Mouse (Mus musculus) liver, embryonic 11.5 days (tissue): ENCODE results near the gene Slc37a1. TPM values are rescaled to one million over a fixed set of nuclear protein-coding genes. Genes with fewer than 3 reads are reported as not detected.

Experiments
- ATAC-seq: fragments of 200-750 bp; cut with Nextera tagmentation; replicated peaks from 2 replicates; pipeline ENCODE4 v1.8.0; 2017; ENCODE audit warnings: moderate number of reproducible peaks, mild to moderate bottlenecking, moderate TSS enrichment, moderate library complexity; ENCODE audit not compliant: low FRiP score
- DNase-seq: peaks from one replicate; pipeline ENCODE4 v3.0.0-alpha.2; 2017; ENCODE audit warnings: low spot score
- H3K27ac ChIP-seq: fragments of 300-500 bp; sonication (generic); 2 replicates; pipeline ENCODE4 v1.5.1; 2014; ENCODE audit warnings: mild to moderate bottlenecking, low read depth, low read length, control low read depth
- H3K27me3 ChIP-seq: fragments of 300-500 bp; sonication (generic); replicated peaks from 2 replicates; pipeline ENCODE4 v1.6.1; 2014; ENCODE audit warnings: low read length, mixed read lengths; ENCODE audit not compliant: control insufficient read depth, insufficient read depth
- H3K36me3 ChIP-seq: fragments of 300-500 bp; sonication (generic); 2 replicates; pipeline ENCODE4 v1.6.1; 2014; ENCODE audit warnings: mild to moderate bottlenecking, low read length, moderate library complexity, mixed read lengths; ENCODE audit not compliant: control insufficient read depth, insufficient read depth
- H3K4me1 ChIP-seq: fragments of 300-500 bp; sonication (generic); replicated peaks from 2 replicates; pipeline ENCODE4 v1.6.1; 2014; ENCODE audit warnings: low read length, mixed read lengths; ENCODE audit not compliant: control insufficient read depth, insufficient read depth
- H3K4me2 ChIP-seq: fragments of 300-500 bp; sonication (generic); 2 replicates; pipeline ENCODE4 v1.6.1; 2014; ENCODE audit warnings: mild to moderate bottlenecking, control low read depth, moderate library complexity
- H3K4me3 ChIP-seq: fragments of 300-500 bp; sonication (generic); 2 replicates; pipeline ENCODE4 v1.5.1; 2014; ENCODE audit warnings: low read depth, low read length, control low read depth
- H3K9ac ChIP-seq: fragments of 300-500 bp; sonication (generic); 2 replicates; pipeline ENCODE4 v1.6.1; 2014; ENCODE audit warnings: low read depth, low read length, control low read depth
- H3K9me3 ChIP-seq: fragments of 300-500 bp; sonication (generic); 2 replicates; pipeline ENCODE4 v1.6.1; 2016; ENCODE audit warnings: low read length, inconsistent platforms, mixed read lengths; ENCODE audit not compliant: control insufficient read depth
- WGBS: fragments of 180-500 bp; shearing (Covaris S2); extraction: QIAGEN DNeasy Blood & Tissue Kit; methylation state at CpG from one replicate; pipeline ENCODE4 v1.1.7; 2014; 5-methylcytosine and 5-hydroxymethylcytosine counted together
- polyA plus RNA-seq: library from polyadenylated mRNA; unstranded; fragments of >200 nt; fragmentation: Nextera tagmentation; extraction: Ambion mirVana; gene quantifications from 2 replicates; pipeline ENCODE4 v1.2.1, GENCODE M21; 2014

The Slc37a1 gene
- polyA plus RNA-seq, 1 experiment from 2014 or later: 7.7 TPM

DNA sequence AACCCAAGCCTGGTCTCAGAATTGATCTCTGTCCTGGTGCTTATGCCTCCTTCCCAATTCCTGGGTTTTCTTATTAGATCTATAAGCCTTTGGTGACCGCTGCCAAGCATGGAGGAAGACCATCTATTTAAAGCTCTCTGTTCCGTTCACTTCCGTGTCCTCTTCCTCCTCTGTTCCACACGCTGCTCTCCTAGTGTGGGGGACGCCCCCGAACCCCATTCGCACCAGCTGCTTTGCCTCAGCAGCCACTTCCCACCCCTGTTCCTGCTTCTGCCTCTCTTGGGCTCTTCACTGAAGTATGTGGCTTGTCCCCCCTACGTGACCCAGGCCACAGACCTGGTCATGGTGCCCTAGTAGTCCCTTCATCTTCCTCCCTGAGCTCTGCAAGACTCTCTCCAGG lies 37.6 kb downstream of the Slc37a1 start:
- WGBS: 89% methylated on average over 8 of the region's 8 CpGs
- Histone ChIP-seq H3K9ac (no peak overlapping the region), H3K36me3 (no peaks in the 10 kb centered on the region), H3K27ac (no peak overlapping the region), H3K4me1 (peaks cover 18% of the 10 kb centered on the region), H3K4me3 (no peak overlapping the region), H3K9me3 (no peaks in the 10 kb centered on the region), H3K4me2 (no peak overlapping the region), H3K27me3 (no peaks in the 10 kb centered on the region)
- ATAC-seq (no peak), DNase-seq (no peak)

DNA sequence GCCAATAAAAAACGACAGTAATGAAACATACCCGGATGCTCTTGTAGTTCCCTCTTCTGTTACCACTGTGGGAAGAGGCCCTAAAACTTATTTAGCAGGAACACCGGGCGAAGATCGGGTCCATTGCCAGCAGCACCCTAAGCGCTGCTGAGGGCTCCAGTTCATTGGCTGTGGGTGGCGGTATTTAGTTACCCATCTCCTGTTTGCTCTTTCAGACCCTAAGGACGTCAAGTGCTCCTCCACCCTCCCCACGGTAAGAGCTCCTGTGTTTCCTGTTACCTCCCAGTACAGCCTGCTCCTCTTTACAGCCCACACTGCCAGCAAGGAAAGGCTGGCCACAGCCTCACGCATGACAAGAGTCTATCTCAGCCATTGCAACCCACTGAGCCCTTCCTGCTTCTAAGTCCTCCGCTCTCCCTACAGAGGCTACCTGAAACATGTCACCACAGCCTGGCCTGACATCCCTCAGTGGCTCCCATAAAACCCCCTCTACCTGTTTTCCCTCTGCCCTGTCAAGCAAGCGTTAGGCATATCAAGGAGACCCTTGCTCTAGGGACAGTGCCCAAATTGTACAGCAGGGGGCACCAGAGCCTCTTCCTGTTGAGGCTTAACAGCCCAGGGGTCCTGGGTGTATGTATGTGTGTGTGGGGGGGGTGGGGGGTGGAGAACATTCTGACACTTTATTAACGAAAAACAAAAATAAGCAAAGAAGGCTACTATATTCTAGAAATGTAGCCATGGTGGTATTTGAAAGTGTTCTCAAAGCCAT lies 39.0 kb downstream of the Slc37a1 start:
- 56% methylated on average over 13 of the region's 13 CpGs for WGBS
- DNase-seq: no peak

DNA sequence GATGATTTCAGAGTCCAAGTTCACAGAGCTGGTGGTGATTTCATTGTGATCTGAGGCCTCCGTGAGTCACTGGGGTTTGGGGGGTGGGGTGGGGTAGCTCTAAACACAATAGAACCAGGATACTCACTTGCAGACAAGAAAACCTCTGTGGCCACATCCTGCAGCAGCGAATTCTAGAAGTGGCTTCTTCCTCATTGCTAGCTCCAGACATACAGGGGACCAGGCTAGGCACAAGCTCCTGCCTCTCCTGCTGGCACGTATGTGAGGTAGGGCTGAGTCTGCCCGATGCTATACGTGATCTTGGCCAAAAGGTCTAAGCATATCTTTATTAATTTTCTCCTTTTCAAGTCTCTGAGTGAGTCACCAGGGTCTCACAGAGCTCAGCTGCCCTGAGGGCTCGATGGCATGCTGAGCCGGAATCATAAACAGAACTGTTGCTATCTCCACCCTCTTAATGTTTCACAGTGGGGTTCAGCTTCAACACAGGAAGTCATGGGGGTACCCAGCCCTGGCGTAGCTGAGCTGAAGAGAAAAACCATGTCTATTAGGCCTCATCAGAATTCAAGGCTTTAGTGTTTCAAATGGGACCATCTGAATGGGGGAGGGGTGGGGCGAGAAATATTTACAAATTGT lies 39.7 kb downstream of the Slc37a1 start:
- no peak overlapping the region for H3K27ac ChIP-seq
- H3K4me2 ChIP-seq: no peak overlapping the region
- no peak overlapping the region for H3K4me3 ChIP-seq
- H3K4me1 ChIP-seq: peaks cover 17% of the 10 kb centered on the region
- H3K36me3 ChIP-seq: no peaks in the 10 kb centered on the region
- ATAC-seq: no peak
- no peaks in the 10 kb centered on the region for H3K27me3 ChIP-seq
- H3K9me3 ChIP-seq: no peaks in the 10 kb centered on the region
- WGBS: 57% methylated on average over 9 of the region's 9 CpGs
- no peak overlapping the region for H3K9ac ChIP-seq
- DNase-seq: no peak

More for the DNA sequence above, 39.0 kb downstream of the Slc37a1 start:
- Histone ChIP-seq H3K4me2 (no peak overlapping the region), H3K36me3 (no peaks in the 10 kb centered on the region), H3K9me3 (no peaks in the 10 kb centered on the region), H3K27me3 (no peaks in the 10 kb centered on the region), H3K4me1 (peaks cover 17% of the 10 kb centered on the region), H3K27ac (no peak overlapping the region), H3K9ac (no peak overlapping the region), H3K4me3 (no peak overlapping the region)
- ATAC-seq: no peak

- H3K9ac ChIP-seq: no peak overlapping the region
Observed at GRCm38 (mm10) chr17:31328466-31328865, 41.9 kb downstream of the Slc37a1 start.

GRCm38 (mm10) chr17:31330622-31331021 lies 44.0 kb downstream of the Slc37a1 start:
- no peaks in the 10 kb centered on the region for H3K36me3 ChIP-seq
- DNase-seq: peak; percentile 55
- H3K9ac ChIP-seq: no peak overlapping the region
- H3K4me3 ChIP-seq: no peak overlapping the region
- H3K27ac ChIP-seq: no peak overlapping the region
- no peaks in the 10 kb centered on the region for H3K9me3 ChIP-seq
- H3K4me2 ChIP-seq: no peak overlapping the region
- H3K27me3 ChIP-seq: no peaks in the 10 kb centered on the region
- 48% methylated on average over 4 of the region's 4 CpGs for WGBS
- H3K4me1 ChIP-seq: peaks cover 6% of the 10 kb centered on the region
- ATAC-seq: no peak

More at GRCm38 (mm10) chr17:31328466-31328865, 41.9 kb downstream of the Slc37a1 start:
- Histone ChIP-seq H3K36me3 (no peaks in the 10 kb centered on the region), H3K9me3 (no peaks in the 10 kb centered on the region), H3K4me3 (no peak overlapping the region), H3K27ac (no peak overlapping the region), H3K4me2 (no peak overlapping the region), H3K27me3 (no peaks in the 10 kb centered on the region), H3K4me1 (peaks cover 17% of the 10 kb centered on the region)
- DNase-seq (no peak), ATAC-seq (no peak)
- 69% methylated on average over 4 of the region's 4 CpGs for WGBS

DNA sequence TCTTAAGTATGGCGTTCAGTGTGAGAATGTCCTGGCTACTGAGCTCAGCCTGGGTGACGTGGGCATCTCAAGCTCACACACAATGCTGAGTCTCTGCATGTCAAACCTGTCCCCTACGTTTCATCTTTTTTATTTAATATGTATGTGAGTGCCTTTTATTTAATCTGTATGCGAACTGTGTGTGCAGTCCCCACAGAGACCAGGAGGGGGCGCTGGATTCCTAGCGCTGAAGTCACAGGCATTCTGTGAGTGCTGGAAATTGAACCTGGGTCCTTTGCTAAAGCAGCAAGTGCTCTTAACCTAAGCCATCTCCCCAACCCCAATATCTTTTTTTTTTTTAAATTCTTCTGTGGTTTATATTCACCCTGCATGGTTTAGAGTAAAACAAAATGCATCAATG lies 44.7 kb downstream of the Slc37a1 start:
- no peak overlapping the region for H3K4me3 ChIP-seq
- 80% methylated on average over 6 of the region's 6 CpGs for WGBS
- no peaks in the 10 kb centered on the region for H3K9me3 ChIP-seq
- H3K4me1 ChIP-seq: peaks cover 3% of the 10 kb centered on the region
- no peak overlapping the region for H3K4me2 ChIP-seq
- H3K27me3 ChIP-seq: no peaks in the 10 kb centered on the region
- H3K9ac ChIP-seq: no peak overlapping the region
- DNase-seq (no peak), ATAC-seq (no peak)
- no peaks in the 10 kb centered on the region for H3K36me3 ChIP-seq
- no peak overlapping the region for H3K27ac ChIP-seq

GRCm38 (mm10) chr17:31331920-31332319 lies 45.3 kb downstream of the Slc37a1 start:
- Histone ChIP-seq H3K36me3 (no peaks in the 10 kb centered on the region), H3K4me3 (no peak overlapping the region), H3K9me3 (no peaks in the 10 kb centered on the region), H3K9ac (no peak overlapping the region), H3K4me2 (no peak overlapping the region), H3K27me3 (no peaks in the 10 kb centered on the region), H3K27ac (no peak overlapping the region), H3K4me1 (no peaks in the 10 kb centered on the region)
- no peak for ATAC-seq
- no peak for DNase-seq
- 71% methylated on average over 3 of the region's 3 CpGs for WGBS

GRCm38 (mm10) chr17:31332333-31332732 lies 45.7 kb downstream of the Slc37a1 start:
- no peaks in the 10 kb centered on the region for H3K9me3 ChIP-seq
- no peak overlapping the region for H3K4me3 ChIP-seq
- H3K27ac ChIP-seq: no peak overlapping the region
- H3K27me3 ChIP-seq: no peaks in the 10 kb centered on the region
- WGBS: 60% methylated on average over 1 of the region's 1 CpGs
- no peaks in the 10 kb centered on the region for H3K4me1 ChIP-seq
- ATAC-seq (no peak), DNase-seq (no peak)
- no peak overlapping the region for H3K9ac ChIP-seq
- H3K36me3 ChIP-seq: no peaks in the 10 kb centered on the region
- no peak overlapping the region for H3K4me2 ChIP-seq
